Mouse (Mus musculus) limb, embryonic 11.5 days (tissue): Measurements from ENCODE around the gene 4930407I10Rik. TPM values are rescaled to one million over a fixed set of nuclear protein-coding genes. Genes with fewer than 3 reads are reported as not detected.

ENCODE experiments used
- ATAC-seq: fragments of 200-750 bp; cut with Nextera tagmentation; 2 replicates; pipeline ENCODE4 v1.8.0; 2017; ENCODE audit warnings: low read depth; ENCODE audit not compliant: insufficient number of reproducible peaks, low FRiP score, low TSS enrichment
- DNase-seq: peaks from one replicate; pipeline ENCODE4 v3.0.0-alpha.2; 2015; ENCODE audit warnings: low spot score
- H3K27ac ChIP-seq: fragments of 300-500 bp; sonication (generic); replicated peaks from 2 replicates; pipeline ENCODE4 v1.5.1; 2014; ENCODE audit warnings: low read depth, mild to moderate bottlenecking, low read length
- H3K27me3 ChIP-seq: fragments of 300-500 bp; sonication (generic); 2 replicates; pipeline ENCODE4 v1.6.1; 2014; ENCODE audit warnings: mild to moderate bottlenecking, low read length, mixed read lengths; ENCODE audit not compliant: control insufficient read depth, insufficient read depth
- H3K36me3 ChIP-seq: fragments of 300-500 bp; sonication (generic); 2 replicates; pipeline ENCODE4 v1.6.1; 2014; ENCODE audit warnings: mild to moderate bottlenecking, low read length, moderate library complexity, mixed read lengths; ENCODE audit not compliant: control insufficient read depth, insufficient read depth
- H3K4me1 ChIP-seq: fragments of 300-500 bp; sonication (generic); 2 replicates; pipeline ENCODE4 v1.6.1; 2014; ENCODE audit warnings: low read length, mixed read lengths; ENCODE audit not compliant: control insufficient read depth, insufficient read depth
- H3K4me2 ChIP-seq: fragments of 300-500 bp; sonication (generic); 2 replicates; pipeline ENCODE4 v1.6.1; 2014; ENCODE audit warnings: low read depth, mild to moderate bottlenecking, moderate library complexity; ENCODE audit not compliant: severe bottlenecking
- H3K4me3 ChIP-seq: fragments of 300-500 bp; sonication (generic); 2 replicates; pipeline ENCODE4 v1.5.1; 2014; ENCODE audit warnings: low read depth, low read length
- H3K9ac ChIP-seq: fragments of 300-500 bp; sonication (generic); 2 replicates; pipeline ENCODE4 v1.6.1; 2014; ENCODE audit warnings: mild to moderate bottlenecking, low read length
- H3K9me3 ChIP-seq: fragments of 300-500 bp; sonication (generic); 2 replicates; pipeline ENCODE4 v1.6.1; 2016; ENCODE audit warnings: low read length; ENCODE audit not compliant: control insufficient read depth
- WGBS: fragments of 180-500 bp; shearing (Covaris S2); extraction: QIAGEN DNeasy Blood & Tissue Kit; methylation state at CpG from one replicate; pipeline ENCODE4 v1.1.7; 2014; 5-methylcytosine and 5-hydroxymethylcytosine counted together
- polyA plus RNA-seq: library from polyadenylated mRNA; unstranded; fragments of >200 nt; fragmentation: Nextera tagmentation; extraction: Ambion mirVana; gene quantifications from 2 replicates; pipeline ENCODE4 v1.2.1, GENCODE M21; 2014

4930407I10Rik gene
- polyA plus RNA-seq, 1 experiment from 2014 or later: not detected

- Histone ChIP-seq H3K27ac (no peak overlapping the region), H3K36me3 (no peaks in the 10 kb centered on the region), H3K9ac (no peak overlapping the region), H3K4me1 (no peaks in the 10 kb centered on the region), H3K27me3 (peaks cover 27% of the 10 kb centered on the region), H3K4me3 (no peak overlapping the region), H3K4me2 (no peak overlapping the region), H3K9me3 (no peaks in the 10 kb centered on the region; the same call in 1 of the 2 replicates)
- no peak for DNase-seq
- no peak for ATAC-seq
- WGBS: 89% methylated on average over 26 of the region's 26 CpGs
Observed at GRCm38 (mm10) chr15:82071816-82072469, 13.0 kb downstream of the 4930407I10Rik start.

GRCm38 (mm10) chr15:82073490-82073889, 14.5 kb downstream of the 4930407I10Rik start:
- ATAC-seq: no peak
- no peak for DNase-seq
- Histone ChIP-seq H3K27ac (no peak overlapping the region), H3K4me3 (no peak overlapping the region), H3K36me3 (no peaks in the 10 kb centered on the region), H3K4me2 (no peak overlapping the region), H3K27me3 (peaks cover 24% of the 10 kb centered on the region), H3K4me1 (no peaks in the 10 kb centered on the region), H3K9ac (no peak overlapping the region), H3K9me3 (no peaks in the 10 kb centered on the region; the same call in 1 of the 2 replicates)
- 94% methylated on average over 7 of the region's 7 CpGs for WGBS

- ATAC-seq: no peak
- Histone ChIP-seq H3K9ac (no peak overlapping the region), H3K27ac (no peak overlapping the region), H3K4me1 (no peaks in the 10 kb centered on the region), H3K4me3 (no peak overlapping the region), H3K4me2 (no peak overlapping the region), H3K9me3 (no peaks in the 10 kb centered on the region), H3K27me3 (no peaks in the 10 kb centered on the region), H3K36me3 (no peaks in the 10 kb centered on the region)
- DNase-seq: peak; percentile 39
- 60% methylated on average over 10 of the region's 10 CpGs for WGBS
Observed at GRCm38 (mm10) chr15:82079883-82080282, 20.9 kb downstream of the 4930407I10Rik start.

GRCm38 (mm10) chr15:82081161-82081560, 22.2 kb downstream of the 4930407I10Rik start:
- Histone ChIP-seq H3K4me2 (no peak overlapping the region), H3K27ac (no peak overlapping the region), H3K9me3 (no peaks in the 10 kb centered on the region), H3K27me3 (no peaks in the 10 kb centered on the region), H3K4me1 (no peaks in the 10 kb centered on the region), H3K36me3 (no peaks in the 10 kb centered on the region), H3K9ac (no peak overlapping the region), H3K4me3 (no peak overlapping the region)
- 33% methylated on average over 7 of the region's 7 CpGs for WGBS
- peak; percentile 55 for DNase-seq
- ATAC-seq: no peak

- H3K4me1 ChIP-seq: no peaks in the 10 kb centered on the region
- no peaks in the 10 kb centered on the region for H3K36me3 ChIP-seq
- 84% methylated on average over 9 of the region's 9 CpGs for WGBS
- ATAC-seq (no peak), DNase-seq (no peak)
- peaks cover 4% of the 10 kb centered on the region; the same call in 1 of the 2 replicates for H3K27me3 ChIP-seq
- no peak overlapping the region for H3K4me3 ChIP-seq
- no peak overlapping the region for H3K4me2 ChIP-seq
- no peak overlapping the region for H3K9ac ChIP-seq
- no peak overlapping the region for H3K27ac ChIP-seq
- H3K9me3 ChIP-seq: no peaks in the 10 kb centered on the region
Observed at GRCm38 (mm10) chr15:82085606-82086005, 26.7 kb downstream of the 4930407I10Rik start.

GRCm38 (mm10) chr15:82086131-82086530, 27.2 kb downstream of the 4930407I10Rik start:
- no peak overlapping the region for H3K27ac ChIP-seq
- ATAC-seq (no peak), DNase-seq (no peak)
- H3K4me1 ChIP-seq: no peaks in the 10 kb centered on the region
- no peak overlapping the region for H3K4me3 ChIP-seq
- H3K27me3 ChIP-seq: peaks cover 4% of the 10 kb centered on the region; the same call in 1 of the 2 replicates
- 80% methylated on average over 12 of the region's 12 CpGs for WGBS
- no peak overlapping the region for H3K9ac ChIP-seq
- no peaks in the 10 kb centered on the region for H3K36me3 ChIP-seq
- H3K9me3 ChIP-seq: no peaks in the 10 kb centered on the region
- no peak overlapping the region for H3K4me2 ChIP-seq

GRCm38 (mm10) chr15:82087266-82087665, 28.3 kb downstream of the 4930407I10Rik start:
- DNase-seq (peak; percentile 43), ATAC-seq (no peak)
- no peaks in the 10 kb centered on the region for H3K4me1 ChIP-seq
- no peak overlapping the region for H3K9ac ChIP-seq
- H3K4me2 ChIP-seq: no peak overlapping the region
- no peaks in the 10 kb centered on the region for H3K9me3 ChIP-seq
- no peak overlapping the region for H3K27ac ChIP-seq
- 11% methylated on average over 10 of the region's 10 CpGs for WGBS
- no peak overlapping the region for H3K4me3 ChIP-seq
- no peaks in the 10 kb centered on the region for H3K36me3 ChIP-seq
- H3K27me3 ChIP-seq: peaks cover 4% of the 10 kb centered on the region; the same call in 1 of the 2 replicates

GRCm38 (mm10) chr15:82091061-82091460, 32.1 kb downstream of the 4930407I10Rik start:
- H3K4me3 ChIP-seq: no peak overlapping the region
- DNase-seq (no peak), ATAC-seq (no peak)
- no peaks in the 10 kb centered on the region for H3K36me3 ChIP-seq
- H3K4me2 ChIP-seq: no peak overlapping the region
- no peaks in the 10 kb centered on the region for H3K4me1 ChIP-seq
- peaks cover 4% of the 10 kb centered on the region; the same call in 1 of the 2 replicates for H3K27me3 ChIP-seq
- no peaks in the 10 kb centered on the region for H3K9me3 ChIP-seq
- H3K9ac ChIP-seq: no peak overlapping the region
- H3K27ac ChIP-seq: no peak overlapping the region
- WGBS: 73% methylated on average over 7 of the region's 7 CpGs
